Mouse (Mus musculus): ENCODE data around the gene Tnfsf9. TPM values are rescaled to one million over a fixed set of nuclear protein-coding genes. Genes with fewer than 3 reads are reported as not detected.
A peak's percentile ranks its signal among the peaks of the same experiment; 100 is the strongest.

Tnfsf9 gene
- total RNA-seq, 2 experiments from 2014 or later: 0.36 to 0.44 TPM

GRCm38 (mm10) chr17:57087049-57087832 is 17.9 kb upstream of the Tnfsf9 start, which contains the start of gene Tubb4a:
Gene Tubb4a, minus strand, starts transcription at chr17:57087782.
- peak; percentile 45 to 52 for DNase-seq
- intact Hi-C loops (cut with DNase I): no loop called here

GRCm38 (mm10) chr17:57094222-57094621 is 10.9 kb upstream of the Tnfsf9 start:
- intact Hi-C loops (cut with DNase I): no loop called here
- DNase-seq: no peak

GRCm38 (mm10) chr17:57095855-57096622 is 9.1 kb upstream of the Tnfsf9 start:
- peak; percentile 45 to 61 for DNase-seq
- intact Hi-C loops (cut with DNase I): loop anchor here (1.0 to 5.0 kb wide), 3 partner anchors 34 to 236 kb away; no protein-coding TSS in a partner anchor

- peak; percentile 90 to 92 for DNase-seq
- intact Hi-C loops (cut with DNase I): loop anchor here (1.0 to 5.0 kb wide), 3 partner anchors 34 to 236 kb away; no protein-coding TSS in a partner anchor
Measured at GRCm38 (mm10) chr17:57096623-57096920, 8.6 kb upstream of the Tnfsf9 start.

GRCm38 (mm10) chr17:57098321-57098720 is 6.8 kb upstream of the Tnfsf9 start:
- intact Hi-C loops (cut with DNase I): loop anchor here (5.0 kb wide), 2 partner anchors 36 to 234 kb away; no protein-coding TSS in a partner anchor

GRCm38 (mm10) chr17:57099629-57100325 is 5.3 kb upstream of the Tnfsf9 start:
- no peak for DNase-seq
- intact Hi-C loops (cut with DNase I): loop anchor here (5.0 kb wide), 2 partner anchors 37 to 233 kb away; no protein-coding TSS in a partner anchor

More at GRCm38 (mm10) chr17:57098321-57098720, 6.8 kb upstream of the Tnfsf9 start:
- DNase-seq: no peak

GRCm38 (mm10) chr17:57102276-57102675 is 2.8 kb upstream of the Tnfsf9 start:
- intact Hi-C loops (cut with DNase I): no loop called here
- DNase-seq: no peak

- no peak for DNase-seq
- intact Hi-C loops (cut with DNase I): no loop called here
Measured at GRCm38 (mm10) chr17:57104496-57104895, 629 bp upstream of the Tnfsf9 start.

GRCm38 (mm10) chr17:57106035-57106368 is 877 bp downstream of the Tnfsf9 start:
- no peak for DNase-seq
- intact Hi-C loops (cut with DNase I): no loop called here

GRCm38 (mm10) chr17:57107064-57107463 is 1.9 kb downstream of the Tnfsf9 start:
- intact Hi-C loops (cut with DNase I): no loop called here
- no peak for DNase-seq

GRCm38 (mm10) chr17:57108040-57108665 is 3.0 kb downstream of the Tnfsf9 start:
- no peak for DNase-seq
- intact Hi-C loops (cut with DNase I): no loop called here

- DNase-seq: no peak
- intact Hi-C loops (cut with DNase I): no loop called here
Measured at GRCm38 (mm10) chr17:57108666-57109171, 3.6 kb downstream of the Tnfsf9 start.

GRCm38 (mm10) chr17:57110005-57110404 is 4.9 kb downstream of the Tnfsf9 start:
- intact Hi-C loops (cut with DNase I): no loop called here

GRCm38 (mm10) chr17:57112768-57113474 is 7.8 kb downstream of the Tnfsf9 start:
- peak in 1 of 2 experiments; percentile 8 for DNase-seq

More at GRCm38 (mm10) chr17:57110005-57110404, 4.9 kb downstream of the Tnfsf9 start:
- DNase-seq: no peak

GRCm38 (mm10) chr17:57116801-57117200 is 11.7 kb downstream of the Tnfsf9 start:
- intact Hi-C loops (cut with DNase I): no loop called here
- DNase-seq: no peak

More at GRCm38 (mm10) chr17:57112768-57113474, 7.8 kb downstream of the Tnfsf9 start:
- intact Hi-C loops (cut with DNase I): no loop called here

GRCm38 (mm10) chr17:57118524-57119349 is 13.6 kb downstream of the Tnfsf9 start:
- intact Hi-C loops (cut with DNase I): no loop called here
- peak in 1 of 2 experiments; percentile 31 for DNase-seq

GRCm38 (mm10) chr17:57121856-57122255 is 16.7 kb downstream of the Tnfsf9 start:
- intact Hi-C loops (cut with DNase I): no loop called here
- DNase-seq: no peak
